Mouse (Mus musculus): ENCODE measurements at regions not wholly inside any gene's neighbourhood (a gene's known extent, or its start where the extent isn't known, plus 50 kb on each side); places are given as distances from the start of the nearest gene placed in this dataset.

- Histone ChIP-seq H3K36me3 (no peaks in the 10 kb centered on the region), H3K27ac (replicated peaks) (no peak overlapping the region), H3K4me2 (replicated peaks) (no peak overlapping the region), H3K4me1 (no peaks in the 10 kb centered on the region), H3K9me3 (replicated peaks) (no peaks in the 10 kb centered on the region), H3K27me3 (no peaks in the 10 kb centered on the region), H3K4me3 (replicated peaks) (no peak overlapping the region), H3K9ac (no peak overlapping the region)
- 81% methylated on average over 5 of the region's 5 CpGs for WGBS
- no peak for ATAC-seq (ENCODE audit: insufficient number of reproducible peaks, low FRiP score, low TSS enrichment, low read depth)
Observed at GRCm38 (mm10) chr2:148292442-148292841, 102.7 kb upstream of the Sstr4 start.

DNA sequence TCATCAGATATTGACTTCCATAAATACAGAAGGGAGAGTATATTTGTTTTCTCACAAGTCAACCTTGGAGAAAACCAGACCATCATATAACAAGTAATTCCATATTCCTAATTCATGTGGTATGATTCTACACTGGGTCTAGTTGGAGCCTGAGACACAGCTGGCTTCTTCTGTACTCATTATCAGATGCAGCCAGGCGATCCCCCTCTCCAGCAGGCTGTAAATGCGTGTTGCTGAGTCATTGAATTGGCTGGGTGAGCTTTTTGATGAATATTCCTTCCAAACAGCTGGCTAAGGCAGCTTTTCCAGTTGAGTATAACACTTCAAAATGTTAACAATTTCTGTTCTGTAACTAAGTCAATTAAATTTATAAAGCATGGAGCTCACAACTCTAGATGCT is 102.2 kb upstream of the Sstr4 start:
- Histone ChIP-seq H3K9ac (no peak overlapping the region), H3K9me3 (replicated peaks) (no peaks in the 10 kb centered on the region), H3K27me3 (no peaks in the 10 kb centered on the region), H3K4me2 (replicated peaks) (no peak overlapping the region), H3K27ac (replicated peaks) (no peak overlapping the region), H3K4me1 (no peaks in the 10 kb centered on the region), H3K4me3 (replicated peaks) (no peak overlapping the region), H3K36me3 (no peaks in the 10 kb centered on the region)
- WGBS = 47% methylated on average over 2 of the region's 2 CpGs
- ATAC-seq (ENCODE audit: insufficient number of reproducible peaks, low FRiP score, low TSS enrichment, low read depth) = no peak

- no peak for ATAC-seq (ENCODE audit: insufficient number of reproducible peaks, low FRiP score, low TSS enrichment, low read depth)
Observed at GRCm38 (mm10) chr2:148300879-148301278, 94.3 kb upstream of the Sstr4 start.

DNA sequence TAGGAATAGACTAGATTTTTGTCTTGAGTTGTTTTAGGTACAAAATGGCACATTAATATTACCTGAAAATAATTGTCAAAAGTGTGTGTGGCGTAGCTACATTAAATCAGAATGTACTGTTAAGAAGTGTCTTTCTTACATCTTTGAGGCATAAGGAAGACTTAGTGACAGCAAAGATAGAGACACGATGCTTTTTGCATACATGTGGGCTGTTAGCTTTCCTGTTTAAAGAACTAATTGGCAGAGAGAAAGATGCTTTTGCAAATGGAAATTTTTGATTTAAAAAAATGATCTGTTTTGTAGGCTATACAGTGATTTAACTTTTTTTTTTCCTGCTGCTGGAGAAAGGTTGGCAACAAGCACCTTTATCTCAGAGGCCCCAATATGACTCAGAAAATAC is 82.9 kb upstream of the Sstr4 start:
- WGBS = 81% methylated on average over 2 of the region's 2 CpGs
- Histone ChIP-seq H3K27me3 (no peaks in the 10 kb centered on the region), H3K4me2 (replicated peaks) (no peak overlapping the region), H3K9ac (no peak overlapping the region), H3K4me1 (no peaks in the 10 kb centered on the region), H3K36me3 (no peaks in the 10 kb centered on the region), H3K4me3 (replicated peaks) (no peak overlapping the region), H3K9me3 (replicated peaks) (no peaks in the 10 kb centered on the region), H3K27ac (replicated peaks) (no peak overlapping the region)
- ATAC-seq (ENCODE audit: insufficient number of reproducible peaks, low FRiP score, low TSS enrichment, low read depth) = no peak

More at GRCm38 (mm10) chr2:148300879-148301278, 94.3 kb upstream of the Sstr4 start:
- H3K4me1 ChIP-seq = no peaks in the 10 kb centered on the region
- no peak overlapping the region for H3K9ac ChIP-seq
- H3K4me3 ChIP-seq (replicated peaks) = no peak overlapping the region
- WGBS = 56% methylated on average over 2 of the region's 2 CpGs
- no peaks in the 10 kb centered on the region for H3K36me3 ChIP-seq
- no peaks in the 10 kb centered on the region for H3K9me3 ChIP-seq (replicated peaks)
- no peak overlapping the region for H3K4me2 ChIP-seq (replicated peaks)
- no peaks in the 10 kb centered on the region for H3K27me3 ChIP-seq
- no peak overlapping the region for H3K27ac ChIP-seq (replicated peaks)

- Histone ChIP-seq H3K9ac (no peak overlapping the region), H3K4me2 (replicated peaks) (no peak overlapping the region), H3K36me3 (no peaks in the 10 kb centered on the region), H3K27ac (replicated peaks) (no peak overlapping the region), H3K27me3 (no peaks in the 10 kb centered on the region), H3K4me1 (0 out of 2 replicates have a peak, but pooled peaks cover 6% of the 10 kb centered on the region), H3K9me3 (replicated peaks) (no peaks in the 10 kb centered on the region), H3K4me3 (replicated peaks) (no peak overlapping the region)
- 41% methylated on average over 1 of the region's 1 CpGs for WGBS
- no peak for ATAC-seq (ENCODE audit: insufficient number of reproducible peaks, low FRiP score, low TSS enrichment, low read depth)
Observed at GRCm38 (mm10) chr2:148320896-148321295, 74.2 kb upstream of the Sstr4 start.

DNA sequence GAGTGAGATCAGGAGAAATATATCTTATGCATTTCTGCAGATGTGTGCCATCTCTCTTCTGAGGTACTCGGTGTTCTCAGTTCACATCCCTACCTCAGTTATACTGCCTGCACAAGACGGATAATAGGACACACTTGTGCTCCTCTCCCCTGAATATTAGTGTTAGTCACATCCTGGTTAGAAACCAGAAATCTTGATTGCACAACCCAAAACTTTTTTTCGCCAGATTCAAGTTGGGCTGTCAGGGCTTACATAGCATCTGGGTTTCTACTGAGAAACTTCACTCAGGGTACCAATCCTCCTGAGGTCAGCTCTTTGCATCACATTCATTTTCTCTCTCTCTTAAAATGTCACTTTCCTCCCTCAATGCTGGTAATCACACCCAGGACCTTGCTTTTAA is 69.8 kb upstream of the Sstr4 start:
- Histone ChIP-seq H3K9me3 (replicated peaks) (no peaks in the 10 kb centered on the region), H3K4me1 (peaks cover 25% of the 10 kb centered on the region), H3K27ac (replicated peaks) (no peak overlapping the region), H3K4me3 (replicated peaks) (no peak overlapping the region), H3K4me2 (replicated peaks) (no peak overlapping the region), H3K9ac (no peak overlapping the region), H3K36me3 (no peaks in the 10 kb centered on the region), H3K27me3 (no peaks in the 10 kb centered on the region)
- WGBS = 50% methylated on average over 3 of the region's 3 CpGs
- ATAC-seq (ENCODE audit: insufficient number of reproducible peaks, low FRiP score, low TSS enrichment, low read depth) = no peak

- H3K27me3 ChIP-seq = no peaks in the 10 kb centered on the region
- no peaks in the 10 kb centered on the region for H3K36me3 ChIP-seq
- no peak overlapping the region; the same call in 1 of the 2 replicates for H3K27ac ChIP-seq (replicated peaks)
- no peak overlapping the region for H3K4me3 ChIP-seq (replicated peaks)
- H3K9ac ChIP-seq = no peak overlapping the region
- no peaks in the 10 kb centered on the region for H3K9me3 ChIP-seq (replicated peaks)
- 15% methylated on average over 4 of the region's 4 CpGs for WGBS
- H3K4me2 ChIP-seq (replicated peaks) = no peak overlapping the region
- no peak for ATAC-seq (ENCODE audit: insufficient number of reproducible peaks, low FRiP score, low TSS enrichment, low read depth)
- peaks cover 25% of the 10 kb centered on the region for H3K4me1 ChIP-seq
Observed at GRCm38 (mm10) chr2:148325854-148326387, 69.2 kb upstream of the Sstr4 start.

DNA sequence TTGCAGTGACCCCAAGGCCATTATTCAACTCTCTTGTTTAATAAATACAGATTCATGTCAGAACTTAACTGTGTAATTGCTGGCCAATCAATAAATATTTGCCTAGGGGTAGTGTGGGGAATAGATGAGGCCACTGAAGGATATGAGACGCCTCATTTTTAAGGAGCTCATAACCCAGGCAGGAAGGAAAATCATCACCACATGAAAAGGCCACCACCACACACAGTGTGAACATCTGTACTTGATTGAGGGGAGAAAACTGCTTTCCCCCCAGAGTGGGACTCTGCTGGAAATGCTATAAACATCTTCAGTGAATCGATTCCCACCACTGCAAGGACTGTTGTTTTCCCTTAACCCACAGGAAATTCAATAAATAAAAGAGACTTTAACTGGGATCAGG is 68.7 kb upstream of the Sstr4 start:
- Histone ChIP-seq H3K4me2 (replicated peaks) (no peak overlapping the region), H3K36me3 (no peaks in the 10 kb centered on the region), H3K4me1 (peaks cover 25% of the 10 kb centered on the region), H3K4me3 (replicated peaks) (no peak overlapping the region), H3K9ac (no peak overlapping the region), H3K9me3 (replicated peaks) (no peaks in the 10 kb centered on the region), H3K27me3 (no peaks in the 10 kb centered on the region), H3K27ac (replicated peaks) (no peak overlapping the region; the same call in 1 of the 2 replicates)
- ATAC-seq (ENCODE audit: insufficient number of reproducible peaks, low FRiP score, low TSS enrichment, low read depth) = peak; percentile 60
- WGBS = 23% methylated on average over 2 of the region's 2 CpGs

- no peak for ATAC-seq (ENCODE audit: insufficient number of reproducible peaks, low FRiP score, low TSS enrichment, low read depth)
- Histone ChIP-seq H3K27ac (replicated peaks) (no peak overlapping the region), H3K9ac (no peak overlapping the region), H3K4me2 (replicated peaks) (no peak overlapping the region), H3K36me3 (no peaks in the 10 kb centered on the region), H3K4me1 (peaks cover 25% of the 10 kb centered on the region), H3K27me3 (no peaks in the 10 kb centered on the region), H3K4me3 (replicated peaks) (no peak overlapping the region), H3K9me3 (replicated peaks) (no peaks in the 10 kb centered on the region)
- 49% methylated on average over 1 of the region's 1 CpGs for WGBS
Observed at GRCm38 (mm10) chr2:148327552-148327951, 67.6 kb upstream of the Sstr4 start.

GRCm38 (mm10) chr2:148330368-148330767 is 64.8 kb upstream of the Sstr4 start:
- H3K4me3 ChIP-seq (replicated peaks) = no peak overlapping the region
- WGBS = 76% methylated on average over 2 of the region's 2 CpGs
- H3K4me1 ChIP-seq = peaks cover 24% of the 10 kb centered on the region
- H3K9me3 ChIP-seq (replicated peaks) = no peaks in the 10 kb centered on the region
- H3K4me2 ChIP-seq (replicated peaks) = no peak overlapping the region
- H3K9ac ChIP-seq = no peak overlapping the region
- H3K27me3 ChIP-seq = no peaks in the 10 kb centered on the region
- no peak overlapping the region for H3K27ac ChIP-seq (replicated peaks)
- H3K36me3 ChIP-seq = no peaks in the 10 kb centered on the region
- ATAC-seq (ENCODE audit: insufficient number of reproducible peaks, low FRiP score, low TSS enrichment, low read depth) = no peak

- Histone ChIP-seq H3K36me3 (no peaks in the 10 kb centered on the region), H3K4me2 (replicated peaks) (no peak overlapping the region), H3K9ac (no peak overlapping the region), H3K4me1 (no peaks in the 10 kb centered on the region), H3K4me3 (replicated peaks) (no peak overlapping the region), H3K9me3 (replicated peaks) (no peaks in the 10 kb centered on the region), H3K27ac (replicated peaks) (no peak overlapping the region), H3K27me3 (no peaks in the 10 kb centered on the region)
- no peak for ATAC-seq (ENCODE audit: insufficient number of reproducible peaks, low FRiP score, low TSS enrichment, low read depth)
- WGBS = 86% methylated on average over 1 of the region's 1 CpGs
Observed at GRCm38 (mm10) chr2:148334555-148334954, 60.6 kb upstream of the Sstr4 start.

DNA sequence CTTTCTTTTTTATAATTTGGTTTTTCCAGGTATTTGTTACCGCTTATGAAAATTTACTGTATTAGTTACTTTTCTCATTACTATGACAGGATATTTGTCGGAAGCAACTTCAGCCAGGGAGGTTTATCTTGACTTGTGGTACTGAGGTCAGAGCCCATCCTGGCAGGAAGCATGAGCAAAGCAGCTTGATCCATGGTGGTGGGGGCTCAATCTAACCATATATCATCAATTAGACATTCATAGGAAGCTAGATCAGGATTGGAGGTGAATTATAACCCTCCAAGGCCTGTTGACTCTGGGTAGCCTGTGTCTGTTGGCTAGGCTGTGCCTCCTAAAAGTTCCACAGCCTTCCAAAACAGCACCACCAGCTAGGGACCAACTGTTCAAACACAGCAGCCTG is 58.5 kb upstream of the Sstr4 start:
- 91% methylated on average over 2 of the region's 2 CpGs for WGBS
- Histone ChIP-seq H3K9me3 (replicated peaks) (no peaks in the 10 kb centered on the region), H3K27me3 (no peaks in the 10 kb centered on the region), H3K36me3 (no peaks in the 10 kb centered on the region), H3K4me2 (replicated peaks) (no peak overlapping the region), H3K4me3 (replicated peaks) (no peak overlapping the region), H3K27ac (replicated peaks) (no peak overlapping the region), H3K9ac (no peak overlapping the region), H3K4me1 (no peaks in the 10 kb centered on the region)
- no peak for ATAC-seq (ENCODE audit: insufficient number of reproducible peaks, low FRiP score, low TSS enrichment, low read depth)

Measured in embryonic facial prominence, embryonic 15.5 days (tissue).